Mouse (Mus musculus): ENCODE measurements around the gene Rnf220. TPM values are rescaled to one million over a fixed set of nuclear protein-coding genes. Genes with fewer than 3 reads are reported as not detected.
A peak's percentile ranks its signal among the peaks of the same experiment; 100 is the strongest.

Rnf220 gene
- polyA plus RNA-seq, 1 experiment: 73.9 TPM

- Histone ChIP-seq H3K36me3 (ENCODE audit: control insufficient read depth, insufficient read depth, low read length) (no peaks in the 10 kb centered on the region), H3K27me3 (ENCODE audit: control insufficient read depth, insufficient read depth, low read length) (no peaks in the 10 kb centered on the region), H3K27ac (ENCODE audit: insufficient read depth, low read depth, low read length) (no peak overlapping the region), H3K4me1 (ENCODE audit: control insufficient read depth, insufficient read depth, insufficient read length, low read length) (peaks cover 2% of the 10 kb centered on the region; the same call in 1 of the 2 replicates), H3K4me3 (ENCODE audit: low read depth, low read length) (no peak overlapping the region)
- 70% methylated on average over 6 of the region's 6 CpGs for WGBS
- TF ChIP-seq POLR2A (IDR thresholded peaks at IDR 0.05; ENCODE audit: low read depth, low read length): no peak
- no peak for TF ChIP-seq CTCF (IDR thresholded peaks at IDR 0.05; ENCODE audit: extremely low read depth, insufficient read length, insufficient replicate concordance, low read depth, low read length)
Observed at GRCm38 (mm10) chr4:117254672-117255071, 242.2 kb downstream of the Rnf220 start.

- peaks cover 2% of the 10 kb centered on the region; the same call in 1 of the 2 replicates for H3K4me1 ChIP-seq (ENCODE audit: control insufficient read depth, insufficient read depth, insufficient read length, low read length)
- H3K27me3 ChIP-seq (ENCODE audit: control insufficient read depth, insufficient read depth, low read length): no peaks in the 10 kb centered on the region
- TF ChIP-seq CTCF (IDR thresholded peaks at IDR 0.05; ENCODE audit: extremely low read depth, insufficient read length, insufficient replicate concordance, low read depth, low read length) (no peak), POLR2A (IDR thresholded peaks at IDR 0.05; ENCODE audit: low read depth, low read length) (no peak)
- H3K27ac ChIP-seq (ENCODE audit: insufficient read depth, low read depth, low read length): no peak overlapping the region
- no peaks in the 10 kb centered on the region for H3K36me3 ChIP-seq (ENCODE audit: control insufficient read depth, insufficient read depth, low read length)
- H3K4me3 ChIP-seq (ENCODE audit: low read depth, low read length): no peak overlapping the region
- WGBS: 62% methylated on average over 5 of the region's 5 CpGs
Observed at GRCm38 (mm10) chr4:117254017-117254627, 242.7 kb downstream of the Rnf220 start.

DNA sequence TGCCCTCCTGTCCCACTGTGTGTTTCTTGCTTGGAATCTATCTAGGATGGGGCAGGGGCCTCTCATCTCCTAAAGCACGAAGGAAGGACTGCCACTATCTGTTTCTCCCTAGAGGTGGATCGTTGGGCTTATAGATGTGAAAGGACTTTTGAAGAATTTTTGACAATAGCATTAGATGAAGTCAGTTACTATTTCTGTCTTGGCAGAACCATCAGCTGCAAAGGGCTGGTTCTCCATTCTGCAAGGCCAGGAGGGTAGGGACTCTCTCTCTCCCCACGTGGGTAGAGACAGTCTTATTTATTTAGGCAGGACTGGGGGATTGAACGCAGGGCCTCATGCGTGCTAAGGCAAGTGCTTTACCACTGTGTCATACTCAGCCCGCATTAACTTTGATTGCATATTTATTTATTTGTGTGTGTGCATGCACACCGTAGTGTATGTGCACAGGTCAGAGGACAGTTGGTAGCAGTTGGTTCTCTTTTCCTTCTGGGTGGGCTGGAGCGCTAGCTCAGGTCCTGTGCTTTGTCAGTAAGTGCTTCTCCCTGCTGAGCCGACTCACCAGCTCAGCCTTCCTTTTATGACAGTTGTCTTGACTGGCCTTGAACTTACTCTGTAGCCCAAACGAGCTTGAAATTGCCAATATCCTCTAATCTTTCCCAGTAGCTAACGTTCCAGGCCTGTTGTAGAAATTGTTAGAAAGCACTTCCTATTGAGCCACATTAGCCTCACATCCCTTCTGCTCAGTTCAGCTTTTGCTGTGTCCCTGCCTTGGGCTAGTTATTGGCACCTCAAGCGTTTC is 243.4 kb downstream of the Rnf220 start:
- no peak overlapping the region for H3K4me3 ChIP-seq (ENCODE audit: low read depth, low read length)
- 62% methylated on average over 12 of the region's 12 CpGs for WGBS
- TF ChIP-seq POLR2A (IDR thresholded peaks at IDR 0.05; ENCODE audit: low read depth, low read length): no peak
- TF ChIP-seq CTCF (IDR thresholded peaks at IDR 0.05; ENCODE audit: extremely low read depth, insufficient read length, insufficient replicate concordance, low read depth, low read length): no peak
- H3K36me3 ChIP-seq (ENCODE audit: control insufficient read depth, insufficient read depth, low read length): no peaks in the 10 kb centered on the region
- H3K4me1 ChIP-seq (ENCODE audit: control insufficient read depth, insufficient read depth, insufficient read length, low read length): peaks cover 2% of the 10 kb centered on the region; the same call in 1 of the 2 replicates
- H3K27me3 ChIP-seq (ENCODE audit: control insufficient read depth, insufficient read depth, low read length): no peaks in the 10 kb centered on the region
- no peak overlapping the region for H3K27ac ChIP-seq (ENCODE audit: insufficient read depth, low read depth, low read length)

DNA sequence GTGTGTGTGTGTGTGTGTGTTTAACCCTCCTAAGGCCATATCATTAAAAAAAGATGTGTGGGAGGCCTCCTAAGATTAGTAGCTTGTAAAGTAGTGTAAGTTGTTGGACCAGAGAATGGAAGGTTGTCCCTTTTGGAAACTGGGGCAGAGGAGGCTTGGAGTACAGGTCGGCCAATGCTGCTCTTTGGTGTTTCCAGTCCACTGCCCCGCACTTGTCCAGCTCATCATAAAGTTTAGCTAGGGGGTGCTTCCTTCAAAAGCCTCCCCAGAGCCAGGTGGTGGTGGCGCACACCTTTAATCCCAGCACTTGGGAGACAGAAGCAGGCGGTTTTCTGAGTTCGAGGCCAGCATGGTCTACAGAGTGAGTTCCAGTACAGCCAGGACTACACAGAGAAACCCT is 244.1 kb downstream of the Rnf220 start:
- H3K4me3 ChIP-seq (ENCODE audit: low read depth, low read length): no peak overlapping the region
- no peaks in the 10 kb centered on the region for H3K27me3 ChIP-seq (ENCODE audit: control insufficient read depth, insufficient read depth, low read length)
- TF ChIP-seq POLR2A (IDR thresholded peaks at IDR 0.05; ENCODE audit: low read depth, low read length): no peak
- TF ChIP-seq CTCF (IDR thresholded peaks at IDR 0.05; ENCODE audit: extremely low read depth, insufficient read length, insufficient replicate concordance, low read depth, low read length): no peak
- no peaks in the 10 kb centered on the region for H3K36me3 ChIP-seq (ENCODE audit: control insufficient read depth, insufficient read depth, low read length)
- no peak overlapping the region for H3K27ac ChIP-seq (ENCODE audit: insufficient read depth, low read depth, low read length)
- peaks cover 2% of the 10 kb centered on the region; the same call in 1 of the 2 replicates for H3K4me1 ChIP-seq (ENCODE audit: control insufficient read depth, insufficient read depth, insufficient read length, low read length)
- WGBS: 88% methylated on average over 5 of the region's 5 CpGs

- WGBS: 24% methylated on average over 5 of the region's 5 CpGs
- TF ChIP-seq POLR2A (IDR thresholded peaks at IDR 0.05; ENCODE audit: low read depth, low read length) (no peak), CTCF (IDR thresholded peaks at IDR 0.05; ENCODE audit: extremely low read depth, insufficient read length, insufficient replicate concordance, low read depth, low read length) (no peak)
- Histone ChIP-seq H3K4me3 (ENCODE audit: low read depth, low read length) (peak overlapping the region; percentile 77), H3K4me1 (ENCODE audit: control insufficient read depth, insufficient read depth, insufficient read length, low read length) (peaks cover 4% of the 10 kb centered on the region; the same call in 1 of the 2 replicates), H3K27me3 (ENCODE audit: control insufficient read depth, insufficient read depth, low read length) (no peaks in the 10 kb centered on the region), H3K27ac (ENCODE audit: insufficient read depth, low read depth, low read length) (no peak overlapping the region), H3K36me3 (ENCODE audit: control insufficient read depth, insufficient read depth, low read length) (no peaks in the 10 kb centered on the region)
Observed at GRCm38 (mm10) chr4:117252351-117252750, 244.5 kb downstream of the Rnf220 start.

GRCm38 (mm10) chr4:117251801-117252316 is 245.0 kb downstream of the Rnf220 start, which contains the start of the genes Tmem53 and Armh1:
Gene Tmem53, plus strand, starts transcription at chr4:117251951.
Gene Armh1, minus strand, starts transcription at chr4:117252125.
- peaks cover 7% of the 10 kb centered on the region; the same call in 1 of the 2 replicates for H3K4me1 ChIP-seq (ENCODE audit: control insufficient read depth, insufficient read depth, insufficient read length, low read length)
- no peaks in the 10 kb centered on the region for H3K27me3 ChIP-seq (ENCODE audit: control insufficient read depth, insufficient read depth, low read length)
- under 1% methylated on average over 42 of the region's 43 CpGs for WGBS
- TF ChIP-seq CTCF (IDR thresholded peaks at IDR 0.05; ENCODE audit: extremely low read depth, insufficient read length, insufficient replicate concordance, low read depth, low read length) (no peak), POLR2A (IDR thresholded peaks at IDR 0.05; ENCODE audit: low read depth, low read length) (no peak)
- no peaks in the 10 kb centered on the region for H3K36me3 ChIP-seq (ENCODE audit: control insufficient read depth, insufficient read depth, low read length)
- peak within 1 kb of the TSS; percentile 77 for H3K4me3 ChIP-seq (ENCODE audit: low read depth, low read length)
- H3K27ac ChIP-seq (ENCODE audit: insufficient read depth, low read depth, low read length): no peak within 1 kb of the TSS

- WGBS: 83% methylated on average over 1 of the region's 1 CpGs
- no peak overlapping the region for H3K4me3 ChIP-seq (ENCODE audit: low read depth, low read length)
- H3K27me3 ChIP-seq (ENCODE audit: control insufficient read depth, insufficient read depth, low read length): no peaks in the 10 kb centered on the region
- no peak overlapping the region for H3K27ac ChIP-seq (ENCODE audit: insufficient read depth, low read depth, low read length)
- TF ChIP-seq POLR2A (IDR thresholded peaks at IDR 0.05; ENCODE audit: low read depth, low read length): no peak
- TF ChIP-seq CTCF (IDR thresholded peaks at IDR 0.05; ENCODE audit: extremely low read depth, insufficient read length, insufficient replicate concordance, low read depth, low read length): no peak
- H3K4me1 ChIP-seq (ENCODE audit: control insufficient read depth, insufficient read depth, insufficient read length, low read length): peaks cover 12% of the 10 kb centered on the region; the same call in 1 of the 2 replicates
- no peaks in the 10 kb centered on the region for H3K36me3 ChIP-seq (ENCODE audit: control insufficient read depth, insufficient read depth, low read length)
Observed at GRCm38 (mm10) chr4:117250982-117251381, 245.9 kb downstream of the Rnf220 start.

Measured in small intestine, adult 2 months (tissue).